Mouse (Mus musculus) E14TG2a.4 (cell line): ENCODE results near the gene Abcb8.

Experiments used
- CTCF ChIP-seq: conservative IDR thresholded peaks from 2 replicates; pipeline ENCODE4 v1.5.1; 2014; ENCODE audit warnings: low read length
- NANOG ChIP-seq: IDR thresholded peaks from 2 replicates; pipeline ENCODE4 v1.6.1; 2014; ENCODE audit warnings: borderline replicate concordance, low read length, mixed read lengths

DNA sequence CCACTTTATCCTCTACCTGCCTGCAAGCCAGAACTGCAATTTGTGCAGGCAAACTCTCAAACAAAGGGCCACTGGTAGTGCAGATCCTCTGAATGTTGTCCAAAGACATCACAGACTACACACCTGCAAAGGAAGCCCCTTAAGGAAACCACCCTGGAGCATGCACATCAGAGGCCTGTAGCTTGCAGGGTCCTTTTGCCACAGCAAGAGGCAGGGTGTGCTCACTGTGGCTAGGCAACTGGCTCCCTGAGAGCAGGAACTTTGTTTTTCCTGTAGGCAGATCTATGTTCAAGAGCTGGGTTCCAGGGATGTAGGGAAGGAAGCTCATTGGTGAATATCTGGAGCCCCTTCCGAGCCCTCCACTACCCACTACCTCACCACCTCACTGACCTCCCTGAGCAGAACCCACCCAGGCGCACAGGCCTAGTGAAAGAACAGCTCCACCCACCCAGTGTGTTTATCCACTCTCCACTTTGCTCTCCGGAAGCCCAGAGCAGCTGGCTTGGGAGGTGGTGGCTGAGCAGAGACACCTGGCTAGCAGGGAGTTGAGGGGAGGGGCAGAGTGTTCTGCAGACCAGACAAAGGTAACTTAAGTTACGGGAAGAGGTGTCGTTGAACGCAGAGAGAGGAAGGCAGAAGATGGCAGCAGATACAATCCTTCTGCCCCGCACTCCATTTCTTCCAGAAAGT lies 46.1 kb upstream of the Abcb8 start:
- TF ChIP-seq CTCF (no peak), NANOG (no peak)
